Mouse (Mus musculus) liver, embryonic 13.5 days (tissue): ENCODE data around the gene Synj2. TPM values are rescaled to one million over a fixed set of nuclear protein-coding genes. Genes with fewer than 3 reads are reported as not detected.

Experiments used
- ATAC-seq: fragments of 200-750 bp; cut with Nextera tagmentation; 2 replicates; pipeline ENCODE4 v1.8.0; 2017; ENCODE audit warnings: low read depth, mild to moderate bottlenecking, moderate number of reproducible peaks, moderate library complexity
- DNase-seq: peaks from one replicate; pipeline ENCODE4 v3.0.0; 2022
- H3K27ac ChIP-seq: fragments of 300-500 bp; sonication (generic); 2 replicates; pipeline ENCODE4 v1.5.1; 2015; ENCODE audit warnings: moderate library complexity, mild to moderate bottlenecking, inconsistent platforms
- H3K27me3 ChIP-seq: fragments of 300-500 bp; sonication (generic); 2 replicates; pipeline ENCODE4 v1.6.1; 2015; ENCODE audit warnings: mild to moderate bottlenecking, inconsistent platforms
- H3K36me3 ChIP-seq: fragments of 300-500 bp; sonication (generic); 2 replicates; pipeline ENCODE4 v1.6.1; 2015; ENCODE audit warnings: mild to moderate bottlenecking, inconsistent platforms
- H3K4me1 ChIP-seq: fragments of 300-500 bp; sonication (generic); replicated peaks from 2 replicates; pipeline ENCODE4 v1.6.1; 2015; ENCODE audit warnings: inconsistent platforms
- H3K4me2 ChIP-seq: fragments of 300-500 bp; sonication (generic); 2 replicates; pipeline ENCODE4 v1.6.1; 2015; ENCODE audit warnings: inconsistent platforms, mild to moderate bottlenecking, moderate library complexity
- H3K4me3 ChIP-seq: fragments of 300-500 bp; sonication (generic); replicated peaks from 2 replicates; pipeline ENCODE4 v1.5.1; 2015; ENCODE audit warnings: mild to moderate bottlenecking, inconsistent platforms
- H3K9ac ChIP-seq: fragments of 300-500 bp; sonication (generic); 2 replicates; pipeline ENCODE4 v1.6.1; 2015; ENCODE audit warnings: mild to moderate bottlenecking, inconsistent platforms
- H3K9me3 ChIP-seq: fragments of 300-500 bp; sonication (generic); replicated peaks from 2 replicates; pipeline ENCODE4 v1.6.1; 2016; ENCODE audit warnings: inconsistent platforms
- WGBS: fragments of 180-500 bp; shearing (Covaris S2); methylation state at CpG from one replicate; pipeline ENCODE4 v1.1.7; 2015; ENCODE audit not compliant: insufficient replicate concordance; 5-methylcytosine and 5-hydroxymethylcytosine counted together
- polyA plus RNA-seq: library from polyadenylated mRNA; unstranded; fragments of >200 nt; fragmentation: Nextera tagmentation; extraction: Ambion mirVana; gene quantifications from 2 replicates; pipeline ENCODE4 v1.2.1, GENCODE M21; 2015

The Synj2 gene
- polyA plus RNA-seq, 1 experiment from 2014 or later, result 1.3 TPM

GRCm38 (mm10) chr17:6002563-6002962 lies 61.5 kb downstream of the Synj2 start:
- Histone ChIP-seq H3K27ac (no peak overlapping the region), H3K4me2 (no peak overlapping the region), H3K4me3 (no peak overlapping the region), H3K9me3 (no peaks in the 10 kb centered on the region), H3K4me1 (peaks cover 19% of the 10 kb centered on the region), H3K9ac (no peak overlapping the region), H3K27me3 (no peaks in the 10 kb centered on the region), H3K36me3 (no peaks in the 10 kb centered on the region; the same call in 1 of the 2 replicates)
- ATAC-seq (no peak), DNase-seq (no peak)
- WGBS, result 71% methylated on average over 6 of the region's 6 CpGs

- Histone ChIP-seq H3K27me3 (no peaks in the 10 kb centered on the region), H3K27ac (no peak overlapping the region), H3K4me3 (no peak overlapping the region), H3K36me3 (no peaks in the 10 kb centered on the region; the same call in 1 of the 2 replicates), H3K4me1 (peaks cover 27% of the 10 kb centered on the region), H3K9ac (no peak overlapping the region), H3K9me3 (no peaks in the 10 kb centered on the region), H3K4me2 (no peak overlapping the region)
- ATAC-seq (no peak), DNase-seq (no peak)
- WGBS, result 33% methylated on average over 6 of the region's 6 CpGs
Observed at GRCm38 (mm10) chr17:6003661-6004060, 62.6 kb downstream of the Synj2 start.

GRCm38 (mm10) chr17:6005246-6005637 lies 64.2 kb downstream of the Synj2 start:
- Histone ChIP-seq H3K4me2 (peak overlapping the region; percentile 24; the same call in 1 of the 2 replicates), H3K27ac (no peak overlapping the region), H3K4me1 (peaks cover 30% of the 10 kb centered on the region), H3K36me3 (peaks cover 3% of the 10 kb centered on the region; the same call in 1 of the 2 replicates), H3K9ac (no peak overlapping the region), H3K27me3 (no peaks in the 10 kb centered on the region), H3K4me3 (no peak overlapping the region), H3K9me3 (no peaks in the 10 kb centered on the region)
- 15% methylated on average over 11 of the region's 14 CpGs for WGBS
- ATAC-seq, result peak; percentile 80
- DNase-seq, result no peak

- H3K4me3 ChIP-seq, result no peak overlapping the region
- H3K27ac ChIP-seq, result peak overlapping the region; percentile 0; the same call in 1 of the 2 replicates
- H3K36me3 ChIP-seq, result peaks cover 3% of the 10 kb centered on the region; the same call in 1 of the 2 replicates
- H3K4me2 ChIP-seq, result peak overlapping the region; percentile 24; the same call in 1 of the 2 replicates
- ATAC-seq, result peak; percentile 39
- no peaks in the 10 kb centered on the region for H3K27me3 ChIP-seq
- peaks cover 30% of the 10 kb centered on the region for H3K4me1 ChIP-seq
- H3K9ac ChIP-seq, result no peak overlapping the region
- no peak for DNase-seq
- 32% methylated on average over 14 of the region's 14 CpGs for WGBS
- no peaks in the 10 kb centered on the region for H3K9me3 ChIP-seq
Observed at GRCm38 (mm10) chr17:6005638-6006471, 64.8 kb downstream of the Synj2 start.

- H3K9me3 ChIP-seq, result no peaks in the 10 kb centered on the region
- peaks cover 30% of the 10 kb centered on the region for H3K4me1 ChIP-seq
- no peaks in the 10 kb centered on the region for H3K27me3 ChIP-seq
- H3K9ac ChIP-seq, result no peak overlapping the region
- ATAC-seq, result no peak
- H3K27ac ChIP-seq, result no peak overlapping the region
- DNase-seq, result no peak
- no peak overlapping the region for H3K4me2 ChIP-seq
- 67% methylated on average over 5 of the region's 5 CpGs for WGBS
- H3K4me3 ChIP-seq, result no peak overlapping the region
- H3K36me3 ChIP-seq, result peaks cover 3% of the 10 kb centered on the region; the same call in 1 of the 2 replicates
Observed at GRCm38 (mm10) chr17:6007101-6007780, 66.2 kb downstream of the Synj2 start.

- Histone ChIP-seq H3K4me2 (no peak overlapping the region), H3K4me1 (peaks cover 30% of the 10 kb centered on the region), H3K27me3 (no peaks in the 10 kb centered on the region), H3K27ac (no peak overlapping the region; the same call in 1 of the 2 replicates), H3K36me3 (peaks cover 3% of the 10 kb centered on the region; the same call in 1 of the 2 replicates), H3K4me3 (no peak overlapping the region), H3K9me3 (no peaks in the 10 kb centered on the region), H3K9ac (no peak overlapping the region)
- DNase-seq (no peak), ATAC-seq (no peak)
- WGBS, result 15% methylated on average over 9 of the region's 9 CpGs
Observed at GRCm38 (mm10) chr17:6007902-6008301, 66.8 kb downstream of the Synj2 start.

- 0 out of 2 replicates have a peak, but pooled peaks cover 3% of the 10 kb centered on the region for H3K36me3 ChIP-seq
- ATAC-seq (0 out of 2 replicates have a peak, but pooled peaks have one; percentile 16), DNase-seq (no peak)
- H3K4me2 ChIP-seq, result no peak overlapping the region
- no peak overlapping the region for H3K9ac ChIP-seq
- WGBS, result 20% methylated on average over 11 of the region's 11 CpGs
- H3K4me1 ChIP-seq, result peaks cover 30% of the 10 kb centered on the region
- no peak overlapping the region for H3K27ac ChIP-seq
- H3K4me3 ChIP-seq, result no peak overlapping the region
- no peaks in the 10 kb centered on the region for H3K27me3 ChIP-seq
- no peaks in the 10 kb centered on the region for H3K9me3 ChIP-seq
Observed at GRCm38 (mm10) chr17:6008590-6008989, 67.5 kb downstream of the Synj2 start.

GRCm38 (mm10) chr17:6009606-6010005 lies 68.5 kb downstream of the Synj2 start:
- H3K4me2 ChIP-seq, result no peak overlapping the region
- peaks cover 30% of the 10 kb centered on the region for H3K4me1 ChIP-seq
- H3K9me3 ChIP-seq, result no peaks in the 10 kb centered on the region
- 68% methylated on average over 4 of the region's 4 CpGs for WGBS
- no peak overlapping the region for H3K27ac ChIP-seq
- DNase-seq, result no peak
- H3K9ac ChIP-seq, result no peak overlapping the region
- H3K4me3 ChIP-seq, result no peak overlapping the region
- 0 out of 2 replicates have a peak, but pooled peaks cover 3% of the 10 kb centered on the region for H3K36me3 ChIP-seq
- ATAC-seq, result no peak
- no peaks in the 10 kb centered on the region for H3K27me3 ChIP-seq

- H3K4me1 ChIP-seq, result peaks cover 29% of the 10 kb centered on the region
- WGBS, result 74% methylated on average over 4 of the region's 4 CpGs
- H3K4me3 ChIP-seq, result no peak overlapping the region
- no peaks in the 10 kb centered on the region for H3K9me3 ChIP-seq
- DNase-seq (no peak), ATAC-seq (no peak)
- 0 out of 2 replicates have a peak, but pooled peaks cover 3% of the 10 kb centered on the region for H3K36me3 ChIP-seq
- no peak overlapping the region for H3K9ac ChIP-seq
- no peak overlapping the region for H3K27ac ChIP-seq
- no peaks in the 10 kb centered on the region for H3K27me3 ChIP-seq
- no peak overlapping the region for H3K4me2 ChIP-seq
Observed at GRCm38 (mm10) chr17:6013079-6013478, 72.0 kb downstream of the Synj2 start.

GRCm38 (mm10) chr17:6014985-6015384 lies 73.9 kb downstream of the Synj2 start:
- Histone ChIP-seq H3K4me3 (no peak overlapping the region), H3K36me3 (no peaks in the 10 kb centered on the region)
- no peak for ATAC-seq

GRCm38 (mm10) chr17:6016213-6016780 lies 75.2 kb downstream of the Synj2 start:
- WGBS, result 24% methylated on average over 7 of the region's 7 CpGs
- no peaks in the 10 kb centered on the region for H3K27me3 ChIP-seq
- no peak overlapping the region for H3K4me3 ChIP-seq
- H3K36me3 ChIP-seq, result no peaks in the 10 kb centered on the region
- ATAC-seq (peak; percentile 54), DNase-seq (no peak)
- H3K4me2 ChIP-seq, result no peak overlapping the region
- no peaks in the 10 kb centered on the region for H3K9me3 ChIP-seq
- H3K9ac ChIP-seq, result no peak overlapping the region
- H3K27ac ChIP-seq, result peak overlapping the region; percentile 32; the same call in 1 of the 2 replicates
- peaks cover 39% of the 10 kb centered on the region for H3K4me1 ChIP-seq

More at GRCm38 (mm10) chr17:6014985-6015384, 73.9 kb downstream of the Synj2 start:
- Histone ChIP-seq H3K9ac (no peak overlapping the region), H3K4me2 (no peak overlapping the region), H3K27me3 (no peaks in the 10 kb centered on the region), H3K9me3 (no peaks in the 10 kb centered on the region), H3K4me1 (peaks cover 33% of the 10 kb centered on the region), H3K27ac (no peak overlapping the region)
- DNase-seq, result no peak
- WGBS, result 55% methylated on average over 4 of the region's 4 CpGs
